Mouse (Mus musculus): ENCODE data around the gene Gtdc1.

The Gtdc1 gene

GRCm38 (mm10) chr2:44571810-44572209, 355.6 kb downstream of the Gtdc1 start:
- no peak for DNase-seq

GRCm38 (mm10) chr2:44571156-44571555, 356.3 kb downstream of the Gtdc1 start:
- DNase-seq: no peak

DNA sequence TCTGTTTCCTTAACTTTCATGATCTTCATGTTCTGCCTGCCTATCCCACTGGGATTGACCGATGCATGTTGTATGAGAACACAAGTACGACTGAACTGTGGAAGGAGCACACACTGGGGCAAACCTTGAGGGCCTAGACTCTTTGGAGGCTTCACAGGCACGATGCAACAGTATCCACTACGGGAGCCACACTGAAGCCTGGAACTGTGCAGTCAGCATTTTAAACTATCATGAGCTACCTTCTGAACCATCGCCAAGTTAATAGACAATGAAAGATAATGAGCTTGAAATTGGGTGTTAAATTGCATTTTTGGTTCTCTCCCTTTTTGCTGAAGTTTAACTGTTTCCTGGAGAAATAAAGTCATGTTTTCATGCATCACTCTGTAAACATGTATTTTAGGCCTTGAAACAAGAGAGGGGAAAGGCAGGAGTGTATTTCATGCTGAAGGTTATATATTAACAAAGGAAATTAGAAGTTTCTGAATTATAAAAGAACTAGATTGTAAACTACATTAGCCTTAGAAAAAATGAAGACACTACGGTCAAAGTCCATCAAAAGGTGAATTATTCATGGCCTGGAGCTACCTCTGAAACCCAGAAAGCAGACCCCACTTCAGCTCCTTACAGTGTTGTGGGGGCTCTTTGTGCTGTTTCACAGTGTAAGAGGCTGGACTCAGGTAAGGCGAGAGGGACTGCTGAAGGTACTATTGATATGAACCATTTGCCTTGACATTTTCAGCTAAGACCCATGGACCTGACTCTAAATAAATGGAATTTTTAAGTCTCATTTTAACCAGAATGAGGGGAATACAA, 358.1 kb downstream of the Gtdc1 start:
- no peak for DNase-seq

DNA sequence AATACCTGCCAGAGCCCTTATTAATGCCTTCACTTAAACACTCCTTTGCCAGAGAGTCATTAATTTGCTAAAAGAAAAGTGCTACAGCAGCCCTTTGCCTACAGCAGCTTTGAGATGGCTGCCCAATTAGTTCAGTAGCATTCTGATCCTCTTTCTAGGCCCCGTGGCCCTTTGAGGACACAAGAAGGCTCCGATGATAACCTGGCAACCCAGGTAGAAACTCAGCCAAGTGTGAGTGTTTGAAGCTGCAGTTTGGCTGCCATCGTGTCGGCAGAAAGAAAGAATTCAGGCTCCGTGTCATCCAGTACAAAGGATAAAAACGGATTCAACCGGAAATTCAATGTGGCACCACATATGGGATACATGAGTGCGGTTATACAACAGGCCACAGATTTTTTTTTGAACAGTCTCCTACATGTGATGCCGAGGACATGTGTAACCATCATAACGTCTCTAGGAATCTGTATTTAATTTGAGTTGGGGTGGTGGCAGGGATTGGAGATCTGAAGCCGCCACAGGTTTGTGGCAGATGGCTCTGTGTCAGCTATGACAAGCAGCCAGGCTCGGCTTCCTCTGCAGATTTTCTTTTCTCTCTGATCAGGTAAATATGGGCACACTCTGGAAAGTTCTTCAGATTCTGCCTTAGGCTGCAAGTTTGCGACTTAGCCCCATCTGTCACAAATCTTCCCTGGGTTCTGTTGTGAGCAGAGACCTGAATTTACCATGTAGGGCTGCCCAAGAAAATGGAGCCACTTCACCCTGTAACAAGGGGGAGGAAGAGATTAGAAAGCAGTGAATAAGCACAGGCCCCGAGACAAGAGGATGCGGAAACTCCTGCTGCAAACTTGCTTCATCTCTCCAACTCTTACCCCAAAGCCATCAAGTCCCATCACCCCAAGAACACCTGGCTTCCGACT, 362.4 kb downstream of the Gtdc1 start:
- no peak for DNase-seq

- no peak for DNase-seq
These were observed 365.7 kb downstream of the Gtdc1 start for GRCm38 (mm10) chr2:44561789-44562188.

- no peak for DNase-seq
These were observed 368.1 kb downstream of the Gtdc1 start for GRCm38 (mm10) chr2:44559242-44559944.

DNA sequence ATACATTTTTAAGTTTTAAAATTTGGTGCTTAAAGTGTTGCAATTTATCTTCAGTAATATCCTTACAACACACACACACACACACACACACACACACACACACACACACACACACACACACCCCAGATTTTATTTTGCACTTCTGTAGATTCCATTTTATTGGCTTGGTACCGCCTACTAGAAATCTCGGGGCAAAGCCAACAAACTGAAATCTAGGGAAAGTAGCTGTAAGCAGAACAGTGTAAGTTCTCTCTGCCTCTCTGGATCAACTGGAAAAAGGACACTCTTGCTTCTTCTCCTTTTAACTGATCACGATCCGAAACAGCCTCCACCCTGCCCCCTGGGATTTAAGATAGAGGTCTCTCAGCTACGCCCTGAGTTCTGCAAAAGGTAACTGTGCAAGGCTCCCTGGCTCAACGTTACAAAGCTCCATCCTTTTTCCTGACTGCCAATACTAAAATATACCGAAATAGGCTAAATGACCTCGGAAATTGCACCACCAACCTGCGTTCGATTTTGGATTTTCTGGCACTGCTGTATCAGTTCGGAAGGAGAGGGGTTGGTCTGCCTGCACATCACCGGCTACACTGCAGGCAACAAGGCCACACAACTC, 369.7 kb downstream of the Gtdc1 start:
- DNase-seq: no peak

- DNase-seq: no peak
These were observed 370.4 kb downstream of the Gtdc1 start for GRCm38 (mm10) chr2:44556861-44557592.

DNA sequence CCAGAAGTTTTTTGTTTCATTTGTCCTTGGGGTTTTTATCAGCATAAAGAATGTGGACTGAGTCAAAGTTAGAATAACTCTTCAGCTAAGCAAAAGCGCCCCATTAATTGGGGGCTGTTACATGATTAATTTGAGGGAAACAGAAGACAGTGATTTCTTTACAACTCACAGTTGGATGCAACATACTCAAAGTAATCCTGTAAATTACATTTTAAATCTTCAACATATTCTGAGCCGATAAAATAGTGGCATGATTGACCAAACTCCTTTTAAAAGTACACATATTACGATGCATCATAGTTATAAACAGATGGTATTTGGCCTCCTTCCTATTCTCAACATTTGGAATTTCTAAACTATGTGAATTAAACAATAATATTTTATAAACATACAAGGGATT, 372.7 kb downstream of the Gtdc1 start:
- DNase-seq: no peak

- no peak for DNase-seq
These were observed 378.1 kb downstream of the Gtdc1 start for GRCm38 (mm10) chr2:44549311-44549710.

DNA sequence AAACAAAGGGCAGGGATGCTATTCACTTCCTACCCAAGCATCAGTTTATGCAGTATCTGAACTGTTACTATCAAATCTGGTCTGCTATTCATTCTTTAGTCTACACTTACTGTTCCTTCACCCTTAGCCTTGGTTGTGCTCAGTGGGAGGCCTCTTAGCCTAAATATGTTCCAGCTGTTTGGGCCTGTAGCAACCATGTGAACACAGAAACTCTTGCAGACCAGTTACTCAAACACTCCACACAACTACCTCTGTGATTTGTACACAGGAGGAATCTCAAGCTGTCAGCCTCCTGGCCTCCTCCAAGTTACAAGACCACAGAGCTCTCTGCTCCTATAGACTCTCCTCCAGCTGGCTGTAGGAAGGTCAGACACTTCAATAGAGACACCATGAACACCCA, 384.7 kb downstream of the Gtdc1 start:
- DNase-seq: no peak

DNA sequence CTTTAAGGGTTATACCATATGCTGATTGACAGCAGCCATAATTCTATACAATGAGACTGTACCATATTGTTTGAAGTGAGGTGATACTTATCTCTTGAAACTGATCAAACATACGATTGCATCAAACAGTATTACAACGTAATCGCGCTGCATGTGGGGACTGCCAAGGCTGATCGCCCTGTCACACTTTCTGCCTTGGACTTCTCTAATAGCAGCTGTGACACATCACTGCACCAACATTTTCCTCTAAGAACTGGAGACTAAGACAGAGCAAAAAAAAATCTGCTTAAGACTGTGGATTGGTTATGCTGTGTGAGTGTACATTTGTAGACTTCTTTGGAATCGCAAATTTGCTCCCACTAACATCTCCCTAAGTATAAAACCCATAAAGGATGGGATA, 385.7 kb downstream of the Gtdc1 start:
- DNase-seq: no peak

DNA sequence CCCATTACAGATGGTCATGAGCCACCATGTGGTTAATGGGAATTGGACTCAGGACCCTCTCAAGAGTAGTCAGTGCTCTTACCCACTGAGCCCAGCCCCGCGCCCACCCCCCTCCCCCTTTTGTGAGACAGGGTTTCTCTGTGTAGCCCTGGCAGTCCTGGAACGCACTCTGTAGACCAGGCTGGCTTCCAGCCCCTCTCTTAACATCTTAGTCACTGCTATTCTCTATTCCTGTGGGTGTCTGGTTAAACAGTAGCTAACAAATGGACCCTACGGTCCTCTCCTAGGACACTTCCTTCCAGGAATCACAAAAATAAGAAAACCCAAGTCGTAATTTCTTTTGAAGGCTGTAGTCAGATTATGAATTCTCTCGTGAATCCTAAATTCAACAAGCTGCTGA, 386.6 kb downstream of the Gtdc1 start:
- DNase-seq: no peak

DNA sequence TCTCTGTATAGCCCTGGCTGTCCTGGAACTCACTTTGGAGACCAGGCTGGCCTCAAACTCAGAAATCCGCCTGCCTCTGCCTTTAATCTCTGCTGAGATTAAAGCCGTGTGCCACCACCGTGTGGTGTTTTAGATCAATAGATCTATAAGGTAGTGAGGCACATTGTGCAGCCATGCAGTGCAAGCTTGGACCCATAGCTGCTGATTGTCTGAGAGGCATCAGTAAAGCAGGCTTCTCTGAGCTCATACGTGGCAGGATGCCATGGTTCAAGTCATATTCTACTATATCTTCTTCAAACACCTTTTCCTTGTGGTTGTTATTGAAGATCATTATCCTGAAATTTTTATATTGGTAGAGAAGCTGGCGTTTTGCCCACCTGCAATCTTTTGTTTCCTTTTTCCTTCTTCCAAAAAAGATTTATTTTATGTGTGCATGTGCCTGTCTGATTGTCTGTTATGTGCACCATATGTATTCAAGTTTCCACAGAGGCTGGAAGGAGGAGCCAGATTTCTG, 388.3 kb downstream of the Gtdc1 start:
- DNase-seq: no peak

DNA sequence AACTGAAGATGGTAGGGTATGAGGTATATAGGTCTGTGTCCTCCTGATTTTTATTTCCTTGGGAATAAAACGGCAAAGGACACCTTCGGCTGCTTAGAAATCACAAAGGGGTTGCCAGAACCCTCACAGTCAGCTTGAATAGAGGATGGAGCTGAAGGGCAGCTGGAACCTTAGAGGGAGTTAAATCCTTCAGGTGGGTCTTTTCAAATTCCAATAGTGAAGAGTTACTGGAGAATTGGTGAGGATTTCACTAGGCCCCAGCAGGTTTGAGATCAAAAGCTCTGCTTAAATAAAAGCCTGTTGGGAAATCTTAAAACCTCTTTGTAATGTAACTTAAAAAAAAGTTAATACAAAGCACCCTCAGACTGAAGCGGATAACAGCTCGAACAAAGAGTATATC, 389.3 kb downstream of the Gtdc1 start:
- DNase-seq: no peak

DNA sequence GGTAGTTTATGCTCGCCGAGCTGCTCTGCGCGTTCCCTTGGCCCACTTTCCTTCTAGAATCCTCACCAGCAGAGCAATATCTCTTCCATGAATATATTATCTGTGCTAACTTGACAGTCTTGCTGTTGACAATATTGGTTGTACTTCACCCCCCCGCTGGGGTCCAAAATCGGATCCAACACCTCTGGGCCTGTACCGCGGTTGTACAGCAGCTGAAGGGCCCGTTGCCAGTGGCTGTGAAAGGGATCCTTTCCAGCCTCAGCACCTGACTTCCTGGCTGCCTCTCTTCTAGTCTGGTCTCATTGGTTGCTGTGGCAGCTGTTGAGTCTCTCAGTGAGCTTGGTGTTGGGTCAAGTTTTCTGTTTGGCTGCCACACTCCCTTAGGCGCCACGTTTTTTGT, 391.7 kb downstream of the Gtdc1 start:
- no peak for DNase-seq

DNA sequence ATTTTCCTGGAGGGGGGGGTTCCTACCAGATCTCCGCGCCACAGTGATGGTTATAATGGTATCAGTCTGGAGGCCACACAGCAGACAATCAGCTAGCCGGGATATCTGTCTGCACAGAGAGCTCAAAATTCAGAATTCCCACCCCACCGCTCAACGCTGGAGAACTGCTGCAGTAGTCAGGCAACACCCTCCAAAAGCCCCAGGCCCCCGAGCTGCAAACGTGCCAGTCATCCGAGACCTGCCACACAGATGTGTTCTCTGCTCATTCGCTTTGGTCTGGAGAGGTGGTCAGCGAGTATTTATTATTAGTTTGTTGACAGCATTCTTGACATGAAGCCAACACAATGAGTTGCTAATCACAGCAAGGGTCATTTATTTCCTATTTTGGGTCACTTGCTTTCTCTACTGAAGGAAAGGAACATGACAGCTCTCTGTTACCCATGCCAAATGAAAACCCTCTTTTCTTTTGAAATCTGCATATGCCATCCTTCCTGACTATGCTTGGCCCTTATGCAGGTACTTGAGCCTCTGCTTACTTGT, 392.3 kb downstream of the Gtdc1 start:
- no peak for DNase-seq

DNA sequence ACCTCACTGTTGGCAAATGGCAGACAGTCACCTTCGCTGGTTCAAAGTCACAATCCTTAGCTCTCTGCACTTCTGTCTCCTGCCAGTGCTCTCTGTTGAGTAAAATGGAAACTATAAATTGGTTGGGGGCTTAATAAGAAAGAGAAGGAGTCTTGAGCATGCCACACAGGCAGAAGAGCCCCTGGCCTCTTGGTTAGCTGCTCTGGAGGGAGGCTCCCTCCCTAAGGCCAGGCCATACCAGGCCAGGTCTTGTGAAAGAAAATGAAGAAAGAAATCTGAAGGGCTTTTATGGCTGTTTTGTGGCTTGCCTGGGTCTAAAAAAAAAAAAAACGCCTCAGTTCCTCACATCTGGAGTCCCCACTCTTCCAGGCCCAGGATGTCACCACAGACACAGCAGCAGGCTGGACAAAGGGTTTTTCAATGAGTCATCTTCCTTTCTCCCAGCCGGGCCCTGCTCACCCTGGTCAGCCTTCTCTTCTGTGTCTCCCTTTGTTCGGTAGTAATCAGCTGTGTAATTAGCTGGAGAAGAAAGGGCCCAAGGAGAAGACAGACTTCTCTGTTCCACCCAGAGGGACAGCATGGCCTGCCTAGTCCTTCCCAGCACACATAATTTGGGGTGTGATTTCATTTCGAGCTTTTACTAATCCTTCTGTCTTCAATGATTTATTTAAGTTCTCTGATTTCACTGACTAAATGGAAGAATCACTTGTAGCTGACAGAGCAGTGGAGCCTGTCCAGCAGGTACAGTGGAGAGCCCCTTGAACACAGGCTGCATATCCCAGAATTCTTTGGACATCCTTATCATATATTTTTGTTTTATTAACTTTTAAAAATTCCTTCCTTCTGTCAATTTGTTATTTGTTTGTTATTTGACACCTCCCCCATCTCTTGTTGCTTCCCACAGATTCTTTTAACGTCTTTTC, 401.1 kb downstream of the Gtdc1 start:
- DNase-seq: no peak

DNA sequence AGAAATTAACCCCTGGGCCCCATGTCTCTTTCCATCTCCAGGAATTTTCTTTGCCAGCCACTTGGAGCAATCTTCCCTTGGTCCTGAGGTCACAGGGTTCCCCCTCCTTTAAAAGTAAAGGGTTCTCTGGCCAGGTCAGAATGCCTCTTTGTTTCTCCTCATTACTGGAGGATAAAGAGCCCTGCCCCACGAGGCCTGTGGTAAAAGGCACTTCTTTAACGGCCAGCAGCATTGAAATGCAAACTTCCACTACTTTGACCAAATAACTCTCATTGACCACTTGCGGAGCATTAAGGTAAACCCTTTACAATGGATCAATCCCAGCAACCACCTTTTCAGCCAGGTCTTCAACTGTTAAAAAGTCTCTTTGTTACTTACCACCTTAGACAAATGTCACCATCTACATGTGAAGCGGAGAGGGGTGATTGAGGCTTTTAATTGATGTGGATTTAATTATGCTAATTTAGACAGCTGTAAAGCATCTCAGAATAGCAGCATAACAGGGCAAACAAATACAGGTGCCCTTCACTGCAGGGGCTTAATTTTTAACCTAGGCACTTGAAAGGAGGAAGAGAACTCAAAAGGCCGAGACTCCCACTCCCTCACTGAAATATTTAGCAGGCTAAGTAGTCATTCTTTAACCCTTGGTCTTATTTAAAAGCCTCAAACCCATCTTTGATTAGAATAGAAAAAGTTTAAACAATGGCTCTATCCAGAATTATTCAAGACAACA, 402.1 kb downstream of the Gtdc1 start:
- DNase-seq: no peak

- no peak for DNase-seq
These were observed 408.2 kb downstream of the Gtdc1 start for GRCm38 (mm10) chr2:44519236-44519635.

All from thymus, postnatal 14 days (tissue).